Comparison of ENCODE assay signal across 9 mouse cellular contexts in the genomic region with DNA sequence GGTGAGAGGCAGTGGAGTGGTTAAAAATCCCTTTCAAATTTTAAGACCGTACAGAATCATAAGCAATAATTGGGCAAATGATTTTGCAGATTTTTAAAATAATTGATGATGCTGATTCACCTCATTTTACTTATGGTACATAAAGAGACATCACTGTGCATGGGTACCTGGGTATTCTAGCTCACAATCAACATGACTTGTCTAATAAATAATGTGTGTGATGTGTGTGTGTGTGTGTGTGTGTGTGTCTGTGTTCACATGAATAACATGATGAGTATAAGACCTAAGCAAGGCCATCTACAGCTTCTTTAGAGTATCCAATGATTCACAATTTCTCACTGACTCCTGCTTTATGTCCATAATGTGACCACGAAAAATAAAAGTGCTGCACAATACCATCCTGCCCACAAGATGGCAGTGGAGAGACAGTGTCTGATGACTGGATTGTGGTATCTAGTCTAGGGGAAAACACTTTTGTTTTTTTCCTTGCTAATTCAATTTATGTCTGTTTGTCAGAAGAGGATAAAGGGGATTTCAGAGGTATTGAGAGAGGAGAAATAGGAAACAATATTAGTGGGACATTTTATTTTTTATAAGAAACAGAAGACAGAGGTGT.
DNase-seq lines count a peak whose midpoint lies in the region; ATAC-seq and TF ChIP-seq lines count a peak whose summit lies in the region.
"Had no signal": no experiment of that assay in that cellular context is flagged by ENCODE, and none has a peak within 500 bp of the region (broad histone marks: within the 10 kb centered on the region; RNA-seq: fewer than 3 reads in every experiment).

No protein-coding gene starts in this region.

- no peaks in the 10 kb centered on the region for H3K4me1 ChIP-seq in kidney, adult 2 months (ENCODE audit: control insufficient read depth, insufficient read depth, low read length)
- H3K4me1 ChIP-seq in kidney, embryonic 15.5 days = no peaks in the 10 kb centered on the region
- no peaks in the 10 kb centered on the region for H3K4me1 ChIP-seq in embryonic facial prominence, embryonic 10.5 days
- H3K4me1 ChIP-seq in liver, postnatal 0 days (ENCODE audit: insufficient read depth) = no peaks in the 10 kb centered on the region
- H3K4me1 ChIP-seq: lung, embryonic 15.5 days had no signal

- no peak overlapping the region for H3K4me2 ChIP-seq in kidney, embryonic 15.5 days
- H3K4me2 ChIP-seq in liver, postnatal 0 days (ENCODE audit: low read depth, low read length) = no peak overlapping the region
- H3K4me2 ChIP-seq: lung, embryonic 15.5 days had no signal

- no peak overlapping the region for H3K9ac ChIP-seq in kidney, embryonic 15.5 days
- H3K9ac ChIP-seq in liver, postnatal 0 days (replicated peaks) = no peak overlapping the region
- H3K9ac ChIP-seq: lung, embryonic 15.5 days had no signal

- H3K27me3 ChIP-seq in kidney, adult 2 months (replicated peaks; ENCODE audit: control insufficient read depth, insufficient read depth, low read length) = no peaks in the 10 kb centered on the region
- no peaks in the 10 kb centered on the region for H3K27me3 ChIP-seq in kidney, embryonic 15.5 days
- H3K27me3 ChIP-seq in embryonic facial prominence, embryonic 10.5 days (replicated peaks; ENCODE audit: low read depth, poor library complexity, severe bottlenecking) = no peaks in the 10 kb centered on the region
- H3K27me3 ChIP-seq in liver, postnatal 0 days (ENCODE audit: insufficient read depth, low read length) = no peaks in the 10 kb centered on the region
- H3K27me3 ChIP-seq: lung, embryonic 15.5 days had no signal

- H3K27ac ChIP-seq in kidney, adult 2 months (ENCODE audit: insufficient read depth, low read depth, low read length) = no peak overlapping the region
- H3K27ac ChIP-seq in kidney, embryonic 15.5 days = no peak overlapping the region
- no peak overlapping the region for H3K27ac ChIP-seq in embryonic facial prominence, embryonic 10.5 days (replicated peaks)
- H3K27ac ChIP-seq in liver, postnatal 0 days (ENCODE audit: low read depth) = no peak overlapping the region
- H3K27ac ChIP-seq: lung, embryonic 15.5 days had no signal

- ATAC-seq in kidney, embryonic 15.5 days (replicated peaks; ENCODE audit: low FRiP score) = no peak
- no peak for ATAC-seq in liver, postnatal 0 days

- DNase-seq in kidney, adult 2 months = peak; percentile 4
- peak; percentile 71 for DNase-seq in NIH3T3 (ENCODE audit: low read depth)
- DNase-seq in embryonic facial prominence, embryonic 10.5 days (ENCODE audit: low spot score) = peak; percentile 50
- DNase-seq in hindlimb bud, embryonic 11.5 days (ENCODE audit: extremely low spot score, low read depth, low spot score) = peak; percentile 31
- DNase-seq in liver, postnatal 0 days = peak; percentile 27
- DNase-seq in right cerebral cortex, postnatal 14 days = peak; percentile 40
- DNase-seq in spleen, postnatal 4 days (ENCODE audit: low spot score in 2 of 2) = no peak

- H3K4me3 ChIP-seq in kidney, adult 2 months (ENCODE audit: insufficient read depth, low read depth, low read length) = no peak overlapping the region
- H3K4me3 ChIP-seq in kidney, embryonic 15.5 days (replicated peaks) = no peak overlapping the region
- H3K4me3 ChIP-seq in embryonic facial prominence, embryonic 10.5 days = no peak overlapping the region
- no peak overlapping the region for H3K4me3 ChIP-seq in liver, postnatal 0 days (ENCODE audit: low read depth, low read length)
- H3K4me3 ChIP-seq: lung, embryonic 15.5 days had no signal

- TF ChIP-seq POLR2A in kidney, adult 2 months (IDR thresholded peaks at IDR 0.05; ENCODE audit: low read depth, low read length) = no peak

- 45% methylated on average over 2 of the region's 2 CpGs for WGBS in kidney, adult 2 months
- 50% methylated on average over 2 of the region's 2 CpGs for WGBS in kidney, embryonic 15.5 days
- 42% methylated on average over 2 of the region's 2 CpGs for WGBS in embryonic facial prominence, embryonic 10.5 days
- WGBS in liver, postnatal 0 days (ENCODE audit: insufficient replicate concordance) = 39% methylated on average over 2 of the region's 2 CpGs

- H3K9me3 ChIP-seq in kidney, embryonic 15.5 days (replicated peaks) = no peaks in the 10 kb centered on the region
- H3K9me3 ChIP-seq in embryonic facial prominence, embryonic 10.5 days = no peaks in the 10 kb centered on the region
- H3K9me3 ChIP-seq in liver, postnatal 0 days (ENCODE audit: low read length) = no peaks in the 10 kb centered on the region
- H3K9me3 ChIP-seq: lung, embryonic 15.5 days had no signal

- peak; percentile 26; the same call in 1 of the 2 replicates for TF ChIP-seq CTCF in kidney, adult 2 months (conservative IDR thresholded peaks at IDR 0.05; ENCODE audit: insufficient read depth, insufficient read length, low read depth, low read length)
- TF ChIP-seq CTCF in liver, postnatal 0 days (IDR thresholded peaks at IDR 0.05; ENCODE audit: low read depth) = peak; percentile 73

- TF ChIP-seq EP300 in liver, postnatal 0 days (IDR thresholded peaks at IDR 0.05; ENCODE audit: low read depth) = no peak

- H3K36me3 ChIP-seq in kidney, adult 2 months (ENCODE audit: control insufficient read depth, insufficient read depth, low read length) = no peaks in the 10 kb centered on the region
- no peaks in the 10 kb centered on the region for H3K36me3 ChIP-seq in kidney, embryonic 15.5 days
- no peaks in the 10 kb centered on the region for H3K36me3 ChIP-seq in embryonic facial prominence, embryonic 10.5 days (replicated peaks)
- H3K36me3 ChIP-seq in liver, postnatal 0 days (replicated peaks; ENCODE audit: insufficient read depth, low read length) = no peaks in the 10 kb centered on the region
- H3K36me3 ChIP-seq: lung, embryonic 15.5 days had no signal

Comparison
In these comparisons a context has a peak if more than half of its experiments do, and no peak if none do; other contexts are left out.
1. DNase-seq: peak in kidney, adult 2 months (single experiment), NIH3T3 (single experiment), embryonic facial prominence, embryonic 10.5 days (single experiment), hindlimb bud, embryonic 11.5 days (single experiment), liver, postnatal 0 days (single experiment) and right cerebral cortex, postnatal 14 days (single experiment); none in spleen, postnatal 4 days (0 of 2).